15 mouse cellular contexts compared by ENCODE assay signal in the genomic region with DNA sequence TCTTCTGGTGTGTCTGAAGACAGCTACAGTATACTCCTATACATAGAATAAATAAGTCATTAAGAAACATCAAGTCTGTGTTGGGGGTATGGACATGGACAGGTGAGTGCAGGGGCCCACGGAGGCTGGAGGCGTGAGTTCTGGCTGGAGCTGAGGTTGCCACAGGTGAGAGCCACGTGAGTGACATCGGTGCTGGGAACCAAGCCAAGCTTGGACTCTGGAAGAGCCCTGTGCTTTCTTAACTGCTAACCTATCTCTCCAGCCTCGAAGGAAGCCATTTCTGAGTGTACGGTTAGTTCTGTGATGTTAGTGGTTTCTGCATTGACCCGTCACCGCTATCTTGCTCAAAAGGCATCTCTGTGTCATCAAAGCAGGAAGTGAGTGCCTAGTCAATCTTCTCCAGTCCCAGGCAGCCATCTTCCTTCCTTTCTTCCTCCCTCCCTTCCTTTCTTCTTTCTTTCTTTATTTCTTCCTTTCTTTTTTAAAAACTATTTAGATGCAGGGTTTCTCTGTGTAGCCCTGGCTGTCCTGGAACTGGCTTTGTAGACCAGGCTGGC. TPM values are rescaled to one million over a fixed set of nuclear protein-coding genes. Genes with fewer than 3 reads are reported as not detected.
A peak's percentile ranks its signal among the peaks of the same experiment; 100 is the strongest.
DNase-seq lines count a peak whose midpoint lies in the region; ATAC-seq and TF ChIP-seq lines count a peak whose summit lies in the region.
"Had no signal": no experiment of that assay in that cellular context is flagged by ENCODE, and none has a peak within 500 bp of the region (broad histone marks: within the 10 kb centered on the region; RNA-seq: fewer than 3 reads in every experiment).

No protein-coding gene starts in this region.

- H3K4me2 ChIP-seq in lung, embryonic 14.5 days = no peak overlapping the region
- H3K4me2 ChIP-seq in CH12.LX (ENCODE audit: insufficient read depth, low read depth, poor library complexity, severe bottlenecking) = no peak overlapping the region
- no peak overlapping the region for H3K4me2 ChIP-seq in liver, postnatal 0 days (ENCODE audit: low read depth, low read length)
- H3K4me2 ChIP-seq: embryonic facial prominence, embryonic 13.5 days had no signal

- 71% methylated on average over 8 of the region's 8 CpGs for WGBS in lung, embryonic 14.5 days
- 28% methylated on average over 8 of the region's 8 CpGs for WGBS in bone marrow, adult 2 months
- WGBS in liver, postnatal 0 days (ENCODE audit: insufficient replicate concordance) = 46% methylated on average over 8 of the region's 8 CpGs

- in situ Hi-C loops in CH12.LX (cut with MboI; ENCODE audit: low pct_ligation_motif_present, low pct_unique_long_range_greater_than_20kb, low sequenced_read_pairs) = no loop called here

- no peak for ATAC-seq in lung, embryonic 14.5 days (ENCODE audit: insufficient read depth)
- no peak for ATAC-seq in liver, postnatal 0 days
- ATAC-seq in megakaryocyte progenitor cell, adult 5-6 weeks (replicated peaks; ENCODE audit: poor library complexity) = no peak
- ATAC-seq: hindbrain, embryonic 16.5 days; midbrain, embryonic 16.5 days had no signal

- no peak overlapping the region for H3K9ac ChIP-seq in lung, embryonic 14.5 days
- no peak overlapping the region for H3K9ac ChIP-seq in CH12.LX (ENCODE audit: insufficient read depth, low read depth)
- H3K9ac ChIP-seq in liver, postnatal 0 days (replicated peaks) = no peak overlapping the region
- H3K9ac ChIP-seq: embryonic facial prominence, embryonic 13.5 days had no signal

- TF ChIP-seq EP300 in CH12.LX (IDR thresholded peaks at IDR 0.05; ENCODE audit: low read length) = no peak
- TF ChIP-seq EP300 in liver, postnatal 0 days (IDR thresholded peaks at IDR 0.05; ENCODE audit: low read depth) = no peak

- intact Hi-C loops in gastrocnemius, adult 2 months (cut with DNase I) = loop anchor here (1.0 to 2.0 kb wide), 2 partner anchors 24 to 36 kb away; no protein-coding TSS in a partner anchor

- no peak for TF ChIP-seq CTCF in lung, embryonic 14.5 days (IDR thresholded peaks at IDR 0.05; ENCODE audit: low read depth)
- no peak for TF ChIP-seq CTCF in CH12.LX (conservative IDR thresholded peaks at IDR 0.05 in 1 of 2, IDR thresholded peaks at IDR 0.05 in 1 of 2; ENCODE audit: low read depth in 2 of 2, low read length in 2 of 2)
- no peak for TF ChIP-seq CTCF in bone marrow, adult 2 months (IDR thresholded peaks at IDR 0.05; ENCODE audit: control insufficient read depth, insufficient read depth, low read length)
- TF ChIP-seq CTCF in liver, postnatal 0 days (IDR thresholded peaks at IDR 0.05; ENCODE audit: low read depth) = no peak
- no peak for TF ChIP-seq CTCF in gastrocnemius, adult 2 months (IDR thresholded peaks at IDR 0.05)

- H3K79me2 ChIP-seq in CH12.LX (replicated peaks; ENCODE audit: control insufficient read depth, extremely low read depth, insufficient read depth, poor library complexity, severe bottlenecking) = no peaks in the 10 kb centered on the region

- H3K27ac ChIP-seq in lung, embryonic 14.5 days (ENCODE audit: low read depth) = peak overlapping the region; percentile 24; the same call in 1 of the 2 replicates
- no peak overlapping the region for H3K27ac ChIP-seq in CH12.LX (ENCODE audit: insufficient read depth, low read depth)
- peak overlapping the region; percentile 84 for H3K27ac ChIP-seq in bone marrow, adult 2 months (ENCODE audit: control insufficient read depth, insufficient read depth, low read depth, low read length, poor library complexity)
- peak overlapping the region; percentile 36; the same call in 1 of the 2 replicates for H3K27ac ChIP-seq in liver, postnatal 0 days (ENCODE audit: low read depth)
- H3K27ac ChIP-seq in gastrocnemius, adult 2 months = no peak overlapping the region
- H3K27ac ChIP-seq: embryonic facial prominence, embryonic 13.5 days had no signal

- H3K27me3 ChIP-seq in lung, embryonic 14.5 days (ENCODE audit: insufficient read depth, low read length) = no peaks in the 10 kb centered on the region
- H3K27me3 ChIP-seq in CH12.LX (replicated peaks) = no peaks in the 10 kb centered on the region
- no peaks in the 10 kb centered on the region for H3K27me3 ChIP-seq in liver, postnatal 0 days (ENCODE audit: insufficient read depth, low read length)
- H3K27me3 ChIP-seq: embryonic facial prominence, embryonic 13.5 days had no signal

- TF ChIP-seq POLR2A in CH12.LX (IDR thresholded peaks at IDR 0.05; ENCODE audit: low read depth, low read length) = no peak
- TF ChIP-seq POLR2A in bone marrow, adult 2 months (IDR thresholded peaks at IDR 0.05; ENCODE audit: borderline replicate concordance, control insufficient read depth, low read depth, low read length) = no peak

- H3K36me3 ChIP-seq in lung, embryonic 14.5 days (ENCODE audit: insufficient read depth) = no peaks in the 10 kb centered on the region
- peaks cover 0 to 4% of the 10 kb centered on the region in 2 experiments for H3K36me3 ChIP-seq in CH12.LX (replicated peaks in 1 of 2; ENCODE audit: control insufficient read depth in 1 of 2, insufficient read depth in 1 of 2, low read length in 1 of 2)
- H3K36me3 ChIP-seq in liver, postnatal 0 days (replicated peaks; ENCODE audit: insufficient read depth, low read length) = no peaks in the 10 kb centered on the region; the same call in 1 of the 2 replicates
- H3K36me3 ChIP-seq: embryonic facial prominence, embryonic 13.5 days had no signal

- H3K9me3 ChIP-seq in lung, embryonic 14.5 days (ENCODE audit: low read depth, low read length) = no peaks in the 10 kb centered on the region
- no peaks in the 10 kb centered on the region for H3K9me3 ChIP-seq in CH12.LX (replicated peaks; ENCODE audit: low read length)
- no peaks in the 10 kb centered on the region for H3K9me3 ChIP-seq in liver, postnatal 0 days (ENCODE audit: low read length)
- H3K9me3 ChIP-seq: embryonic facial prominence, embryonic 13.5 days had no signal

- no peak overlapping the region for H3K4me3 ChIP-seq in lung, embryonic 14.5 days (ENCODE audit: low read depth, low read length)
- no peak overlapping the region for H3K4me3 ChIP-seq in CH12.LX (replicated peaks in 1 of 3; ENCODE audit: low read depth in 2 of 3, low read length in 2 of 3, poor library complexity in 1 of 3)
- H3K4me3 ChIP-seq in bone marrow, adult 2 months (replicated peaks; ENCODE audit: control insufficient read depth, low read depth, low read length) = no peak overlapping the region
- no peak overlapping the region for H3K4me3 ChIP-seq in liver, postnatal 0 days (ENCODE audit: low read depth, low read length)
- no peak overlapping the region for H3K4me3 ChIP-seq in gastrocnemius, adult 2 months
- H3K4me3 ChIP-seq: embryonic facial prominence, embryonic 13.5 days had no signal

- DNase-seq in lung, embryonic 14.5 days = no peak
- DNase-seq in lung, postnatal 25 days (ENCODE audit: low spot score) = no peak
- no peak for DNase-seq in CH12.LX (ENCODE audit: extremely low read depth)
- DNase-seq in liver, postnatal 0 days = peak; percentile 48
- DNase-seq in gastrocnemius, adult 2 months = no peak
- DNase-seq: adrenal gland, postnatal 10 days; cerebellum, adult 18-20 months; heart, postnatal 36 days; kidney, adult 11 months; retina, postnatal 1 day had no signal

- no peak for TF ChIP-seq RAD21 in CH12.LX (IDR thresholded peaks at IDR 0.05; ENCODE audit: low read depth, low read length)

- H3K4me1 ChIP-seq in lung, embryonic 14.5 days (ENCODE audit: insufficient read depth) = peaks cover 42% of the 10 kb centered on the region
- peaks cover 13 to 62% of the 10 kb centered on the region in 2 experiments for H3K4me1 ChIP-seq in CH12.LX (ENCODE audit: control insufficient read depth in 1 of 2, insufficient read depth in 2 of 2)
- H3K4me1 ChIP-seq in bone marrow, adult 2 months (ENCODE audit: control insufficient read depth, insufficient read depth, low read length) = peaks cover 5% of the 10 kb centered on the region; the same call in 1 of the 2 replicates
- peaks cover 65% of the 10 kb centered on the region for H3K4me1 ChIP-seq in liver, postnatal 0 days (ENCODE audit: insufficient read depth)

- dilution Hi-C loops in CH12.LX (cut with MboI; ENCODE audit: extremely low pct_ligation_motif_present, extremely low pct_unique_long_range_greater_than_20kb, low sequenced_read_pairs) = no loop called here

TF ChIP-seq in CH12.LX, 34 proteins besides CTCF, POLR2A, EP300 and RAD21:
- TF ChIP-seq ELF1 (IDR thresholded peaks at IDR 0.05; ENCODE audit: low read depth, low read length) (0 out of 2 replicates have a peak, but pooled peaks have one; percentile 30), USF1 (IDR thresholded peaks at IDR 0.05; ENCODE audit: low read depth, low read length) (no peak)

RNA-seq across cellular contexts. Expression of gene Arhgap23, which starts 17.7 kb away (rescaled TPM):
- polyA plus RNA-seq in lung, embryonic 14.5 days (2014; fragmentation: Nextera tagmentation; extraction: Ambion mirVana) = 7.0 and 7.9 TPM in 2 replicates
- total RNA-seq in CH12.LX (2012; rRNA removed) = 2.1 and 4.2 TPM in 2 replicates
- 0.89 and 1.2 TPM in 2 replicates for total RNA-seq in CH12.LX (2014; rRNA removed)
- polyA plus RNA-seq in CH12.LX (2012; ENCODE audit: insufficient read length, low read depth) = 4.9 and 5.6 TPM in 2 replicates
- polyA plus RNA-seq in bone marrow, adult 2 months (2011; ENCODE audit: insufficient read depth, insufficient read length, low replicate concordance, missing spikeins) = 32.9 and 39.9 TPM in 2 replicates
- polyA plus RNA-seq in liver, postnatal 0 days (2015; fragmentation: Nextera tagmentation; extraction: Ambion mirVana) = 5.6 and 5.7 TPM in 2 replicates
- 1 to 10 TPM; 5.9 to 7.5 TPM for total RNA-seq in gastrocnemius, adult 2 months (2021)
- 6.3 and 8.0 TPM in 2 replicates for total RNA-seq in megakaryocyte progenitor cell, adult 5-6 weeks (2015)
- total RNA-seq in megakaryocyte progenitor cell, adult 5-6 weeks (2017) = 5.6 and 6.1 TPM in 2 replicates

Comparison
In these comparisons a context has a peak if more than half of its experiments do, and no peak if none do; other contexts are left out.
1. H3K27ac ChIP-seq: peak in lung, embryonic 14.5 days (single experiment), bone marrow, adult 2 months (single experiment) and liver, postnatal 0 days (single experiment); none in CH12.LX (single experiment) and gastrocnemius, adult 2 months (single experiment).